Mouse (Mus musculus) ES-Bruce4 (cell line): ENCODE results near the gene Tmem60. TPM values are rescaled to one million over a fixed set of nuclear protein-coding genes. Genes with fewer than 3 reads are reported as not detected.

ENCODE experiments used
- H3K27ac ChIP-seq: 2 replicates; pipeline ENCODE4 v1.5.1; 2012; ENCODE audit warnings: low read length, inconsistent platforms; ENCODE audit not compliant: insufficient read depth
- H3K27me3 ChIP-seq: 2 replicates; pipeline ENCODE4 v1.6.1; 2012; ENCODE audit warnings: mild to moderate bottlenecking, low read length, inconsistent platforms; ENCODE audit not compliant: control insufficient read depth, poor library complexity, insufficient read depth, severe bottlenecking
- H3K36me3 ChIP-seq: 2 replicates; pipeline ENCODE4 v1.6.1; 2012; ENCODE audit warnings: inconsistent platforms, mild to moderate bottlenecking, low read length, moderate library complexity; ENCODE audit not compliant: control insufficient read depth, poor library complexity, insufficient read depth, severe bottlenecking
- H3K4me1 ChIP-seq: one replicate; pipeline ENCODE4 v1.8.1; 2011; ENCODE audit warnings: low read length; ENCODE audit not compliant: control insufficient read depth, insufficient read depth
- H3K4me3 ChIP-seq: 2 replicates; pipeline ENCODE4 v1.5.1; 2011; ENCODE audit warnings: low read depth, mild to moderate bottlenecking, low read length
- H3K9ac ChIP-seq: 2 replicates; pipeline ENCODE4 v1.6.1; 2012; ENCODE audit warnings: low read depth, mild to moderate bottlenecking, inconsistent platforms; ENCODE audit not compliant: poor library complexity, severe bottlenecking
- H3K9me3 ChIP-seq: replicated peaks from 2 replicates; pipeline ENCODE4 v1.6.1; 2012; ENCODE audit warnings: mild to moderate bottlenecking, low read length, inconsistent platforms; ENCODE audit not compliant: control insufficient read depth, poor library complexity, insufficient read depth, severe bottlenecking
- CTCF ChIP-seq: IDR thresholded peaks from one replicate; pipeline ENCODE4 v1.8.1; 2011; ENCODE audit warnings: low read depth, low read length
- EP300 ChIP-seq: IDR thresholded peaks from 2 replicates; pipeline ENCODE4 v1.6.1; 2011; ENCODE audit warnings: low read depth, low read length; ENCODE audit not compliant: insufficient read depth
- POLR2A ChIP-seq: IDR thresholded peaks from one replicate; pipeline ENCODE4 v1.8.1; 2011; ENCODE audit warnings: low read length; ENCODE audit not compliant: insufficient read depth
- polyA plus RNA-seq: library from polyadenylated mRNA; stranded (reverse); fragments of >200 nt; gene quantifications from 2 replicates; pipeline ENCODE4 v1.2.4, GENCODE M21; 2011; ENCODE audit warnings: low read depth; ENCODE audit not compliant: missing spikeins, insufficient read depth, insufficient read length

Gene Tmem60
- polyA plus RNA-seq, 1 experiment: 41.0 TPM

GRCm38 (mm10) chr5:20855066-20855465, 26.9 kb upstream of the Tmem60 start:
- Histone ChIP-seq H3K27ac (no peak overlapping the region), H3K9ac (no peak overlapping the region), H3K4me3 (no peak overlapping the region), H3K9me3 (no peaks in the 10 kb centered on the region), H3K36me3 (no peaks in the 10 kb centered on the region), H3K4me1 (no peaks in the 10 kb centered on the region), H3K27me3 (no peaks in the 10 kb centered on the region)
- no peak for TF ChIP-seq POLR2A
- TF ChIP-seq CTCF: no peak
- no peak for TF ChIP-seq EP300

- no peak for TF ChIP-seq POLR2A
- no peak for TF ChIP-seq EP300
- TF ChIP-seq CTCF: no peak
- H3K27me3 ChIP-seq: no peaks in the 10 kb centered on the region
- no peak overlapping the region for H3K4me3 ChIP-seq
- H3K9me3 ChIP-seq: no peaks in the 10 kb centered on the region
- H3K4me1 ChIP-seq: no peaks in the 10 kb centered on the region
- no peaks in the 10 kb centered on the region for H3K36me3 ChIP-seq
- no peak overlapping the region for H3K27ac ChIP-seq
- no peak overlapping the region for H3K9ac ChIP-seq
Observed at GRCm38 (mm10) chr5:20858404-20858803, 23.6 kb upstream of the Tmem60 start.

GRCm38 (mm10) chr5:20860565-20860964, 21.4 kb upstream of the Tmem60 start:
- Histone ChIP-seq H3K27ac (no peak overlapping the region), H3K4me1 (no peaks in the 10 kb centered on the region), H3K9me3 (no peaks in the 10 kb centered on the region), H3K36me3 (no peaks in the 10 kb centered on the region), H3K27me3 (no peaks in the 10 kb centered on the region), H3K4me3 (no peak overlapping the region), H3K9ac (no peak overlapping the region)
- TF ChIP-seq EP300: no peak
- no peak for TF ChIP-seq POLR2A

- Histone ChIP-seq H3K9me3 (no peaks in the 10 kb centered on the region), H3K27me3 (no peaks in the 10 kb centered on the region), H3K4me1 (no peaks in the 10 kb centered on the region), H3K9ac (no peak overlapping the region), H3K27ac (no peak overlapping the region), H3K36me3 (no peaks in the 10 kb centered on the region), H3K4me3 (no peak overlapping the region)
- TF ChIP-seq POLR2A (no peak), EP300 (no peak), CTCF (no peak)
Observed at GRCm38 (mm10) chr5:20861901-20862300, 20.1 kb upstream of the Tmem60 start.

GRCm38 (mm10) chr5:20864216-20864969, 17.6 kb upstream of the Tmem60 start:
- no peak for TF ChIP-seq EP300
- TF ChIP-seq POLR2A: no peak
- no peak for TF ChIP-seq CTCF
- H3K4me1 ChIP-seq: no peaks in the 10 kb centered on the region
- H3K36me3 ChIP-seq: no peaks in the 10 kb centered on the region
- H3K9ac ChIP-seq: no peak overlapping the region
- H3K27ac ChIP-seq: no peak overlapping the region
- no peaks in the 10 kb centered on the region for H3K27me3 ChIP-seq
- H3K4me3 ChIP-seq: no peak overlapping the region
- no peaks in the 10 kb centered on the region for H3K9me3 ChIP-seq

GRCm38 (mm10) chr5:20865193-20865755, 16.7 kb upstream of the Tmem60 start:
- Histone ChIP-seq H3K9ac (no peak overlapping the region), H3K9me3 (no peaks in the 10 kb centered on the region), H3K27ac (no peak overlapping the region), H3K27me3 (no peaks in the 10 kb centered on the region), H3K4me3 (no peak overlapping the region), H3K36me3 (no peaks in the 10 kb centered on the region), H3K4me1 (no peaks in the 10 kb centered on the region)
- TF ChIP-seq CTCF: no peak
- no peak for TF ChIP-seq POLR2A
- TF ChIP-seq EP300: no peak
